Mouse (Mus musculus) CH12.LX (cell line): ENCODE measurements around the gene Gse1. TPM values are rescaled to one million over a fixed set of nuclear protein-coding genes. Genes with fewer than 3 reads are reported as not detected.

ENCODE experiments used
- DNase-seq: peaks from one replicate; pipeline ENCODE4 v3.0.0-alpha.2; 2013; ENCODE audit errors: extremely low read depth
- H3K27ac ChIP-seq: 2 replicates; pipeline ENCODE4 v1.5.1; 2012; ENCODE audit warnings: low read depth, mild to moderate bottlenecking, control low read depth, moderate library complexity; ENCODE audit not compliant: insufficient read depth
- H3K27me3 ChIP-seq: replicated peaks from 2 replicates; pipeline ENCODE3; 2012; ENCODE audit warnings: inconsistent platforms
- H3K36me3 ChIP-seq, 2 experiments: replicated peaks in 1 of 2; 2 replicates each; pipeline versions ENCODE3 to v1.6.1; 2012; ENCODE audit warnings: inconsistent platforms in 1 of 2, low read length in 1 of 2, mild to moderate bottlenecking in 1 of 2, mixed read lengths in 1 of 2, moderate library complexity in 1 of 2; ENCODE audit not compliant: control insufficient read depth in 1 of 2, insufficient read depth in 1 of 2
- H3K4me1 ChIP-seq, 2 experiments: 2 replicates each; pipeline ENCODE4 v1.6.1; 2012; ENCODE audit warnings: inconsistent platforms in 1 of 2, moderate library complexity in 1 of 2; ENCODE audit not compliant: insufficient read depth in 2 of 2, control insufficient read depth in 1 of 2
- H3K4me2 ChIP-seq: 2 replicates; pipeline ENCODE4 v1.6.1; 2012; ENCODE audit warnings: low read depth, mild to moderate bottlenecking, control low read depth; ENCODE audit not compliant: poor library complexity, insufficient read depth, severe bottlenecking
- H3K4me3 ChIP-seq, 3 experiments: fragments of 150-350 bp in 1 of 3; sonication (generic) in 1 of 3; replicated peaks in 1 of 3; 2 replicates each; pipeline versions ENCODE3 to v1.5.1; 2011 to 2012; ENCODE audit warnings: low read depth in 2 of 3, low read length in 2 of 3, mild to moderate bottlenecking in 2 of 3, moderate library complexity in 2 of 3, control low read depth in 1 of 3, improper control_type of control experiment in 1 of 3, inconsistent platforms in 1 of 3, mixed read lengths in 1 of 3; ENCODE audit not compliant: poor library complexity in 1 of 3
- H3K79me2 ChIP-seq: replicated peaks from 2 replicates; pipeline ENCODE4 v1.6.1; 2012; ENCODE audit warnings: mild to moderate bottlenecking, moderate library complexity; ENCODE audit not compliant: control insufficient read depth, poor library complexity, insufficient read depth, severe bottlenecking; ENCODE audit errors: extremely low read depth
- H3K9ac ChIP-seq: 2 replicates; pipeline ENCODE4 v1.6.1; 2012; ENCODE audit warnings: low read depth, mild to moderate bottlenecking, control low read depth, moderate library complexity; ENCODE audit not compliant: insufficient read depth
- H3K9me3 ChIP-seq: replicated peaks from 2 replicates; pipeline ENCODE3; 2012; ENCODE audit warnings: low read length, inconsistent platforms, mixed read lengths
- BHLHE40 ChIP-seq: IDR thresholded peaks from 2 replicates; pipeline ENCODE4 v1.6.1; 2011; ENCODE audit warnings: mild to moderate bottlenecking, low read depth, low read length, improper control_type of control experiment
- CHD1 ChIP-seq: IDR thresholded peaks from 2 replicates; pipeline ENCODE4 v1.6.1; 2012; ENCODE audit warnings: low read depth, low read length, improper control_type of control experiment, inconsistent platforms
- CHD2 ChIP-seq: IDR thresholded peaks from 2 replicates; pipeline ENCODE4 v1.6.1; 2011; ENCODE audit warnings: low read length, improper control_type of control experiment
- ELF1 ChIP-seq: IDR thresholded peaks from 2 replicates; pipeline ENCODE4 v1.6.1; 2014; ENCODE audit warnings: low read depth, mild to moderate bottlenecking, inconsistent platforms, low read length, improper control_type of control experiment
- EP300 ChIP-seq: IDR thresholded peaks from 2 replicates; pipeline ENCODE4 v1.6.1; 2011; ENCODE audit warnings: low read length, improper control_type of control experiment
- ETS1 ChIP-seq: conservative IDR thresholded peaks from 2 replicates; pipeline ENCODE4 v1.6.1; 2012; ENCODE audit warnings: low read depth, mild to moderate bottlenecking, inconsistent platforms, low read length, improper control_type of control experiment, moderate library complexity
- JUN ChIP-seq: IDR thresholded peaks from 2 replicates; pipeline ENCODE4 v1.6.1; 2011; ENCODE audit warnings: low read depth, mild to moderate bottlenecking, low read length, improper control_type of control experiment, moderate library complexity; ENCODE audit not compliant: insufficient read depth
- KAT2A ChIP-seq: IDR thresholded peaks from 2 replicates; pipeline ENCODE4 v1.6.1; 2012; ENCODE audit warnings: low read length, improper control_type of control experiment, inconsistent platforms; ENCODE audit not compliant: insufficient replicate concordance
- MAFK ChIP-seq: IDR thresholded peaks from 2 replicates; pipeline ENCODE4 v1.6.1; 2011; ENCODE audit warnings: low read length, improper control_type of control experiment; ENCODE audit not compliant: insufficient replicate concordance
- MAZ ChIP-seq: IDR thresholded peaks from 2 replicates; pipeline ENCODE4 v1.6.1; 2012; ENCODE audit warnings: low read depth, mild to moderate bottlenecking, inconsistent platforms, low read length, improper control_type of control experiment, moderate library complexity
- MXI1 ChIP-seq: IDR thresholded peaks from 2 replicates; pipeline ENCODE4 v1.6.1; 2011; ENCODE audit warnings: mild to moderate bottlenecking, low read depth, low read length, improper control_type of control experiment
- MYC ChIP-seq: IDR thresholded peaks from 2 replicates; pipeline ENCODE4 v1.6.1; 2011; ENCODE audit warnings: low read depth, mild to moderate bottlenecking, improper control_type of control experiment, low read length
- POLR2A ChIP-seq: IDR thresholded peaks from 2 replicates; pipeline ENCODE4 v1.6.1; 2011; ENCODE audit warnings: low read depth, mild to moderate bottlenecking, improper control_type of control experiment, low read length
- POLR2AphosphoS2 ChIP-seq: IDR thresholded peaks from 2 replicates; pipeline ENCODE4 v1.6.1; 2011; ENCODE audit warnings: low read depth, low read length, improper control_type of control experiment
- RAD21 ChIP-seq: IDR thresholded peaks from 2 replicates; pipeline ENCODE4 v1.6.1; 2011; ENCODE audit warnings: low read depth, mild to moderate bottlenecking, low read length, improper control_type of control experiment, moderate library complexity
- SIN3A ChIP-seq: IDR thresholded peaks from 2 replicates; pipeline ENCODE4 v1.6.1; 2012; ENCODE audit warnings: low read length, improper control_type of control experiment, inconsistent platforms
- SMC3 ChIP-seq: IDR thresholded peaks from 2 replicates; pipeline ENCODE4 v1.6.1; 2011; ENCODE audit warnings: low read depth, low read length, improper control_type of control experiment
- TBP ChIP-seq: conservative IDR thresholded peaks from 2 replicates; pipeline ENCODE4 v1.6.1; 2011; ENCODE audit warnings: low read depth, low read length, improper control_type of control experiment
- TCF12 ChIP-seq: IDR thresholded peaks from 2 replicates; pipeline ENCODE4 v1.6.1; 2014; ENCODE audit warnings: low read depth, mild to moderate bottlenecking, inconsistent platforms, low read length, improper control_type of control experiment
- UBTF ChIP-seq: IDR thresholded peaks from 2 replicates; pipeline ENCODE4 v1.6.1; 2012; ENCODE audit warnings: low read depth, mild to moderate bottlenecking, inconsistent platforms, low read length, improper control_type of control experiment, moderate library complexity
- USF1 ChIP-seq: IDR thresholded peaks from 2 replicates; pipeline ENCODE4 v1.6.1; 2014; ENCODE audit warnings: low read depth, mild to moderate bottlenecking, inconsistent platforms, low read length, improper control_type of control experiment
- USF2 ChIP-seq: conservative IDR thresholded peaks from 2 replicates; pipeline ENCODE4 v1.6.1; 2011; ENCODE audit warnings: low read depth, low read length, improper control_type of control experiment
- ZKSCAN1 ChIP-seq: IDR thresholded peaks from 2 replicates; pipeline ENCODE4 v1.6.1; 2012; ENCODE audit warnings: low read depth, inconsistent platforms, low read length, improper control_type of control experiment, borderline replicate concordance
- ZNF384 ChIP-seq: IDR thresholded peaks from 2 replicates; pipeline ENCODE4 v1.6.1; 2012; ENCODE audit warnings: low read depth, low read length, improper control_type of control experiment, inconsistent platforms
- dilution Hi-C: fragments of 300-500 bp; cut with MboI; formaldehyde crosslinking; loops from 2 replicates; pipeline ENCODE4 v1.14.3; 2020; ENCODE audit warnings: low sequenced_read_pairs; ENCODE audit not compliant: extremely low pct_unique_long_range_greater_than_20kb, extremely low pct_ligation_motif_present
- in situ Hi-C: fragments of 300-500 bp; cut with MboI; formaldehyde crosslinking; loops from 3 replicates; pipeline ENCODE4 v1.14.3; 2019; ENCODE audit warnings: low sequenced_read_pairs, low pct_ligation_motif_present, low pct_unique_long_range_greater_than_20kb, mixed read lengths
- polyA plus RNA-seq: library from polyadenylated mRNA; unstranded; fragments of >175 nt; gene quantifications from 2 replicates; pipeline ENCODE4 v1.2.1, GENCODE M21; 2012; ENCODE audit warnings: low read depth; ENCODE audit not compliant: insufficient read length
- total RNA-seq, 2 experiments: library from RNA; depleted of rRNA; stranded (reverse); fragments of 300-350 nt in 1 of 2; fragments of >200 nt in 1 of 2; gene quantifications; 2 replicates each; pipeline ENCODE4 v1.2.3; 2012 to 2014

The Gse1 gene
- total and polyA plus RNA-seq, 3 experiments: 1.3 to 9.8 (median 8.5) TPM

DNA sequence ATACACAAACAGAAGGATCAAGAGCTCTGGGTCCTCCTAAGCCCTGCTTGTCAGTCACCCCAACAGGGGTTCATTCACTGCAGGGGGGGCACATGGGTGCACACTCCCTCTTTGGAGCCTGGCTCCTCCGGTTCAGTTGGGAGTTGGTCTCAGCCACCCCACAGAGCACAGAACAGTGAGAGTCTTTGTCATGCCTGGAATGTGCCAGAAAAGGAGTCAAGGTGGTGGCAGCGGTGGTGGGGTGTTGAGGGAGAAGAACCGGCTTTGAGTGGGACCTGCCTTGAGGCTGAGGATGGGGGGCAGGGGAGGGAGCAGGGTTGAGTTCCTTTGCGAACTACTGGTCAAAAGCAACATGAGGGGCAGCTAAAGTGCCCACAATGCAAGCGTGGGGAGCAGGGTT is 401.8 kb downstream of the Gse1 start:
- Histone ChIP-seq H3K9me3 (peaks cover 9% of the 10 kb centered on the region), H3K9ac (no peak overlapping the region), H3K4me1 (peaks cover 6 to 10% of the 10 kb centered on the region in 2 experiments; a peak in 3 of 4 replicates), H3K36me3 (no peaks in the 10 kb centered on the region), H3K79me2 (no peaks in the 10 kb centered on the region), H3K27me3 (peaks cover 50% of the 10 kb centered on the region), H3K4me2 (no peak overlapping the region), H3K27ac (no peak overlapping the region), H3K4me3 (no peak overlapping the region)
- TF ChIP-seq MAZ (no peak), SIN3A (no peak), TBP (no peak), USF1 (no peak), KAT2A (no peak), ELF1 (no peak), SMC3 (no peak), JUN (no peak), CHD1 (no peak), TCF12 (no peak), ZNF384 (no peak), POLR2A (no peak), MXI1 (no peak), POLR2AphosphoS2 (no peak), CHD2 (no peak), UBTF (no peak)
- DNase-seq: no peak
- dilution Hi-C loops: no loop called here
- in situ Hi-C loops: no loop called here

DNA sequence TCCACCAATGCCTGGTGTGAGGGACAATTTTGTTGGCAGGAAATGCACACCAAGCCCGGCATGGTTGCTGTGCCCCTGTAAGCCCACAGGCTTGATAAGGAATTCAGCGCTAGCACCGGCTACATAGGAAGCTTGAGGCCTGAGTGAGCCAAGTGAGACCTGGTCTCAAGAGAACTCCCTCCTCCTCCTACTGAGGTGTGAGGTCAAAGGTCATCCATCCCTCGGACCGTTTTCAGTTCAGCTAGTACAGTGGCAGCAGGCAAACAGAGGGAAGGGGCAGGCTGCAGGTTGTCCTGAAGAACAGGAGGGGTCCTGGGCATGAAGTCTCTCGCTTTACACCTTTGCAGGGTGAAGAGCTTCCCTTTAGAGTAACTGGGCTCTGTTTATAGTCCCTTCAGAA is 402.6 kb downstream of the Gse1 start:
- Histone ChIP-seq H3K9ac (no peak overlapping the region), H3K27me3 (peaks cover 56% of the 10 kb centered on the region), H3K4me3 (no peak overlapping the region), H3K4me1 (peaks cover 6 to 10% of the 10 kb centered on the region in 2 experiments; a peak in 3 of 4 replicates), H3K4me2 (no peak overlapping the region), H3K9me3 (peaks cover 9% of the 10 kb centered on the region), H3K27ac (no peak overlapping the region), H3K36me3 (no peaks in the 10 kb centered on the region), H3K79me2 (no peaks in the 10 kb centered on the region)
- dilution Hi-C loops: no loop called here
- DNase-seq: no peak
- in situ Hi-C loops: no loop called here
- no peak for TF ChIP-seq RAD21
- no peak for TF ChIP-seq ZNF384
- TF ChIP-seq CHD2: no peak
- no peak for TF ChIP-seq ZKSCAN1
- no peak for TF ChIP-seq POLR2A
- TF ChIP-seq TBP: no peak
- no peak for TF ChIP-seq MAFK
- TF ChIP-seq ETS1: no peak
- TF ChIP-seq CHD1: no peak
- TF ChIP-seq MYC: no peak
- no peak for TF ChIP-seq KAT2A
- no peak for TF ChIP-seq USF2
- TF ChIP-seq EP300: no peak
- TF ChIP-seq BHLHE40: no peak
- no peak for TF ChIP-seq MAZ

Other genes starting within 250 kb of the Gse1 start
- gene Crispld2, start 236.0 kb upstream of the Gse1 start, total RNA-seq (2012; rRNA removed): 0.04 TPM in 1 of 2 replicates, not detected in the other
- not detected in 2 replicates for gene Crispld2, start 236.0 kb upstream of the Gse1 start, total RNA-seq (2014; rRNA removed)
- gene Crispld2, start 236.0 kb upstream of the Gse1 start, polyA plus RNA-seq: not detected in 2 replicates
- 26.3 and 30.9 TPM in 2 replicates for gene Zdhhc7, start 127.0 kb upstream of the Gse1 start, total RNA-seq (2012; rRNA removed)
- 18.3 and 18.5 TPM in 2 replicates for gene Zdhhc7, start 127.0 kb upstream of the Gse1 start, total RNA-seq (2014; rRNA removed)
- gene Zdhhc7, start 127.0 kb upstream of the Gse1 start, polyA plus RNA-seq: 22.7 and 23.7 TPM in 2 replicates
- gene 6430548M08Rik, start 114.3 kb upstream of the Gse1 start, total RNA-seq (2012; rRNA removed): 0.13 and 0.17 TPM in 2 replicates
- not detected in 2 replicates for gene 6430548M08Rik, start 114.3 kb upstream of the Gse1 start, total RNA-seq (2014; rRNA removed)
- gene 6430548M08Rik, start 114.3 kb upstream of the Gse1 start, polyA plus RNA-seq: not detected in 2 replicates
- gene Fam92b, start 51.0 kb upstream of the Gse1 start, total RNA-seq (2012; rRNA removed): not detected in 2 replicates
- not detected in 2 replicates for gene Fam92b, start 51.0 kb upstream of the Gse1 start, total RNA-seq (2014; rRNA removed)
- not detected in 2 replicates for gene Fam92b, start 51.0 kb upstream of the Gse1 start, polyA plus RNA-seq